Mouse (Mus musculus) left cerebral cortex, postnatal 14 days (tissue): ENCODE measurements around the gene Xrn1. TPM values are rescaled to one million over a fixed set of nuclear protein-coding genes. Genes with fewer than 3 reads are reported as not detected.
A peak's percentile ranks its signal among the peaks of the same experiment; 100 is the strongest.
"Not testable (repeated sequence)": the region's sequence is repeated elsewhere in the genome, so short reads cannot be mapped to it uniquely, and the experiment has no call there.

Experiments
- DNase-seq, 2 experiments: peaks; one replicate each; pipeline ENCODE4 v3.0.0; 2021 to 2022; ENCODE audit warnings: low spot score in 2 of 2, mixed read lengths in 1 of 2
- intact Hi-C: fragments of 180-260 bp; cut with DNase I; formaldehyde crosslinking; loops from one replicate; pipeline ENCODE4 v1.15.1; 2025
- long read RNA-seq, 2 experiments: library from polyadenylated mRNA; stranded (forward); transcript quantifications; one replicate each; pipeline ENCODE4 v2.0.0; 2021
- total RNA-seq, 2 experiments: library from RNA; stranded (reverse); gene quantifications; 2 replicates each; pipeline ENCODE4 v1.2.3; 2021

Gene Xrn1
- total RNA-seq: 10 to 100 TPM; 23.5 to 24.0 TPM
- long read RNA-seq, experiment 1, partial matches to known transcripts: 3 of 7 reads
- long read RNA-seq, experiment 1, other reads (novel, unspliced or antisense): 4 of 7 reads
- long read RNA-seq, experiment 2, partial matches to known transcripts: 1 of 3 reads
- long read RNA-seq, experiment 2, other reads (novel, unspliced or antisense): 2 of 3 reads

DNA sequence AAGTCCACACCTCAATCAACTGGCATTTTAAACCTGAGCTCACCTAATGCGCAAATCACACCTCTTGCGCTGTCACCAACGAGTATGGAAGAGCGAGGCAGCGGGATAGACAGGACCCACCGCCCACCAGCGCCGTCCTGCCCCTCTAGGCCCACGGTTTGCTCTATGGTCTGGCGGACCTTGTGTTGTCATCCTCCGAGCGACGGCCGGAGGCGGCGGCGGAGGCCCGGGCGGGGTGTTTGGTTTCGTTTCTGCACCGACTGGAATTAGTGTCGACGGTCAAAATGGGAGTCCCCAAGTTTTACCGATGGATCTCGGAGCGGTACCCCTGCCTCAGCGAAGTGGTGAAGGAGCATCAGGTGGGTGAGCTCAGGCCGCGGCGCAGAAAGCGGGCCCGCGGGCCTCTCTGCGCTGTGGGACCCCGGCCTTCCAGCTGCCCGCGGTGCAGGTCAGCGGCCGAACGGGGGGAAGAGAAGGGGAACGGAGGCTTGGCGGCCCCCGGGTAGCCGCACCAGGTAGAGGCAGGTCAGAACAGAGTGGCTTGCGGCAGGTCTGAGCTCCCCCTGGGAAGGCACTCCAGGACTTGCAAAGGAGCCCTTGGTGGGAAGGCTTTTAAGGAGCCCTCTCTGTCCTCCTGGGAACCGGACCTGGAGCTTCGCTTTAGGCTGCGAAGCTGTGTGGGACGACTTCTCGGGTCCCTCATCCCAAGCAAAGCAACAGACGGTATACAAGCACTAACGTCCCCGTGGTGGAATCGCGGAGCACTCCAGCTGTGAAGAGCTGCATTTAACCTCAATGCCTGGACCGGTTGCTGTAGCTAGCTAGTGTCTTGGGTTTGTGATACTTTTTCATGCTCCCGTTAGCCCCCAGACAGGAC is at the start of gene Xrn1:
Gene Xrn1 (plus strand): TSS at position 176 of the 877 bp plus-strand sequence.
- intact Hi-C loops: no loop called here

GRCm38 (mm10) chr9:95932855-95933254 is 21.7 kb upstream of the Xrn1 start:
- intact Hi-C loops: no loop called here
- no peak for DNase-seq

More for the DNA sequence above, at the start of gene Xrn1:
- peak; percentile 90 to 91 for DNase-seq

DNA sequence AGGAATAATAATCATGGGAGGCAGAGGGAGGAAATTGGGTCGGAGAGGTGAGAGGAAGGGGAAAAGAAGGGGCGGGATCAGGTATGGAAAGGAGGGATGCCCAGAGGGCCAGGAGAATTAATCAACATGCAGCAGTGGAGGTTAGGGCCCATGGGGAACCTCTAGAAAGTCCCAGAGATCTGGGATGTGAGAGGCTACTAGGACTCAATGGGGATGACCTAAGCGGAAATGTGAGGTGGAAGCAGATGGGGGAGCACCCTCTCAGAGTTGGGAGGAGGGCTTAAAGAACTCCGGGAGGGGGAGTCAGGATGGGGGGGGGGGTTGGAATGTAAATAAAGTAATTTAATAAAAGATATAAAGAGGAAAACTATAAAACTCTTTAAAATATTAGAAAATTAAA is 902 bp upstream of the Xrn1 start:
- intact Hi-C loops: no loop called here
- DNase-seq: no peak

GRCm38 (mm10) chr9:95954226-95954584 is 355 bp upstream of the Xrn1 start:
- no peak for DNase-seq
- intact Hi-C loops: no loop called here

DNA sequence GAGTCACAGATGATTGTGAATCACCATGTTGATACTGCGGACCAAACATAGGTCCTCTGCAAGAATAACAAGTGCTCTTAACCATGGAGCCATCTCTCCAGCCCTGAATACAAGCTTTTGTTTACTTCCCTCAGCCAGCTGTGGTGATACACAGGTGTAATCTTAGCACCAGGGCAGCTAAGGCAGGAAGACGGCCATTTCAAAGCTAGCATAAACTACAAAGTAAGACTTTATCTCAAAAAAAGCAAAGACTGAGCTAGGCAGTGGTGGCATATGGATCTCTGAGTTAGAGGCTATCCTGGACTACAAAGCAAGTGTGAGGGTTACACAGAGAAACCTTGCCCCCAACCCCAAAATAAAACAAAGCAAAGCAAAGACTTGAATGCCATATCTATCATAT is 3.1 kb downstream of the Xrn1 start:
- intact Hi-C loops: no loop called here
- DNase-seq: no peak

- no peak for DNase-seq
- intact Hi-C loops: no loop called here
Observed at GRCm38 (mm10) chr9:95958041-95958730, 3.6 kb downstream of the Xrn1 start.

DNA sequence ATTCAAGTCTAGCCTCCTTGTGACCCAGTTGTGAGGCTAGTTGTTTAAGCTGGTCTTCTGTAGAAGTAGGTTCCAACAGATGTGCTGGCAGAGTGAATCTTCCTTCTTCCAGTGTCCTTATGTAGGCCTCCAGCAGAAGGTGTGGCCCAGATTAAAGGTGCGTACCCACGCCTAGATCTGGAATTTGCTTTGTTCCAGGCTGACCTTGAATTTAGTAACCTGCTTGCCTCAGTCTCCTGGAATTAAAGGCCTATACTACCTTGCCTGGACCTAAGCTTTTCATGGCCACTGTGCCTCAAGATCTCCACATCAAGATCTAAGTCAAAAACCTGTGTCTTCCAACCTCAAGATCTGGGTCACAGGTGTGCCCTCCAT is 4.2 kb downstream of the Xrn1 start:
- intact Hi-C loops, DNase-seq: not testable (repeated sequence)

DNA sequence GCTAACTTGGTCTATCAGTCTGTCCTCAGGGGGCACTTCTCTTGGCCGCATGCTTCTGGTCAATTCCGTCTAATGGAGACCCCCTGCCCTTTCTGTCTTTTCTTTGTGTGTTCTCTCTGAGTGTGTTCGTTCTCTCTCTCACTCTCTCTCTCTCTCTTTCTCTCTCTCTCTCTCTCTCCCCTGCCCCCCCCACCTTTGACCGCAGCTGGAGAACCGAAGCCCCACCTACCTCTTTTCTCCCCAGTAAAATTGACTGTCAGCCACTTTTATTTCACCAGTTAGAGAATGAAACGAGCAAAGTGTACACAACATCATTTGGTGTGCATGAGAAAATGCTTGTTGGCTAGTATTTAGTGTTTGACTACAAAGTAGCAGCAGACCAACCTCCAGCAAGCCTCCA is 4.7 kb downstream of the Xrn1 start:
- intact Hi-C loops: no loop called here
- no peak for DNase-seq

DNA sequence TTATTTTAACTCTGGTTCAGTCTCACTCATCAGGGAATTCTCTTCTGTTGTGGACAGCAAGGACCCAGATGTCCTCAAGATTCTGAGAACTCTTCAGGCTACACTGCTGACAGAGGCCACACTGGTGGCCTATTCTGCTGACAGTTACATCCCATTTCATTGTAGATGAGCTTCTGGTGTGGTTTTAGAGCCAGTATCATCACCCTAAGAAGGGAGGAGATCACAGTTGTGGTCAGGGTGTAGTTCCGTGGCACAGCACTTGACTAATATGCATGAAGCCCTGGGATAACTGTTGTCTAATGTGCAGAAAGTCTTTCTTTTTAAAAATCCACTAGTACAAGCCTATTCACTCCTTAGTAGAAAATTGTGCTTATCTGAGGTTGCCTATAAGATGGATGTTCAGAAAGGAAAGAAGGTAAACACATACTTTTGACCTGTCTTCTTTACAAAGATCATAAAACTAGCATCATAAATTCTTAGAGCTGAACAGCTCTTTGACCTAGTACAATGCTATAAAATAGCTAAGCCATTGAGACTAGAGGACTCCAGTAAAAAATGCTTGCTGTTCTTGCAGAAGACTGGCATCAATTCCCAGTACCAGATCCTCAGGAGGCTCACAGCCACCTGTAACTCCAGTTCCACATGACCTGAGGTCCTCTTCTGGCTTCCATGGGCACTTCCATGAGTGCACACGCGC is 5.3 kb downstream of the Xrn1 start:
- DNase-seq: no peak
- intact Hi-C loops: no loop called here

DNA sequence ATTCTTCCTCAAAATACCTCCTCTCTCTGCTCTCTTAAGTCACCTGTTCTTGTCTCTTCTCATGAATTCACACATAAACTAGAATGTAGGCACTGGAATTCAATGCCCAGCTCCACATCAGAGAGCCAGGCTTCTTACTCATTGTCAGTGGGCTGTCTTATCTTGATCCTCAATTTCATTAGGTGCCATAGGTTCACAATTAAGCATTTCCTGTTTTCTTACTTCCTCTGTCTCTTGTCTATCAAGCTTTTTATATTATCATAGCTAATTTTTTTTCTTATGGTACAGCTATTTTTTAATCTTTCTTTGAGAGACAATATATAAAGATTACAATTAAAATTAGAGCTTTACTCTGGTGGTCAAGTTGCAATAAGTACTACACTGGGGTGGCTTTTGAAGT is 6.5 kb downstream of the Xrn1 start:
- DNase-seq: no peak
- intact Hi-C loops: no loop called here

DNA sequence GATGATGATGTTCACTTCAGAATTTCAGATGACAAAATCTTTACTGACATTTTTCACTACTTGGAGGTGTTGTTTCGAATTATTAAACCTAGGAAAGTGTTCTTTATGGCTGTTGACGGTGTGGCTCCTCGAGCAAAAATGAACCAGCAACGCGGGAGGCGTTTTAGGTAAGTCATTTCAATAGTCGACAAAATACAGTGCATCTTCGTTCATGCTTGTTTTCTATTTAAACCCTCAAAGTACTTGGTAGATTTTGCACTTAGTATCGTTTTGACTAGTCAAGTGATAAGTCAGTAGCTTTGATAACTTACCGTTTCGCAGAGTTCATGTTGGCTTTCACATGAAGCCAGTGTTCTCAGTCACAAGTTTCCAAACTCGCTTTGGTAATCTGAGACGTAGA is 9.5 kb downstream of the Xrn1 start:
- intact Hi-C loops: no loop called here
- no peak for DNase-seq

GRCm38 (mm10) chr9:95978279-95978678 is 23.7 kb downstream of the Xrn1 start:
- no peak for DNase-seq
- intact Hi-C loops: no loop called here

GRCm38 (mm10) chr9:95979896-95980295 is 25.3 kb downstream of the Xrn1 start:
- intact Hi-C loops: no loop called here
- no peak for DNase-seq

DNA sequence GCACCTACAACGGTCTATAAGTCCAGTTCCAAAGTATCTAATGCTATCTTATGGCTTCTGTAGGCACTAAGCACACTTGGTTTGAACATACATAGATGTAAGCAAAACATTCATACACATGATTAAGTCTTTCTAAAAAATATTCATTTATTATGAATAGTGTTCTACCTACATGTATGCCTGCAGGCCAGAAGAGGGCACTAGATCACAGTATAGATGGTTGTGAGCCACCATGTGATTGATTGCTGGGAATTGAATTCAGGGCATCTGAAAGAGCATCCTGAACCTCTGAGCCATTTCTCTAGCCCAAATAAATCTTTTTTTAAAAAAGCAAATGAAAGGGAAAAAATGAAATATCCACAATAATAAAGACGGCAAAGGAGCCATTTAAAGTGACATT is 37.7 kb downstream of the Xrn1 start:
- intact Hi-C loops: no loop called here
- no peak for DNase-seq

DNA sequence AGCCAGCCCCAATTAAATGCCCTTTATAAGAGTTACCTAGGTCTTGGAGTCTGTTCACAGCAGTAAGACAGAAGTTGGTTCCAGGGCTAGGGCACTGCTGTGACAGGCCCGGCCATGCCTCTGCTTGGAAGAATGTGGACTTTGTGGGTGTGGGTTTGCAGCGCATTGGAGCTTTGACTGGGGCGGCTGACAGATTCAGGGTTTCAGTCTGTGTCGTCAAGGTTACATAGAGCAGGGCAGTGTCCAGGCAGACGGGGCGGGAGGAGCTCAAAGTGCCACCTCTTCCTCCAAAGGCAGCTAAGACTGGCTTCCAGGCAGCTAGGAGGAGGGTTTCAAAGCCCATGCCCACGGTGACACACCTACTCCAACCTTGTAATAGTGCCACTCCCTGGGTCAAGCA is 49.9 kb downstream of the Xrn1 start:
- intact Hi-C loops: no loop called here
- DNase-seq: no peak

- no peak for DNase-seq
- intact Hi-C loops: loop anchor here (10.0 kb wide), 1 partner anchor 126 kb away; no protein-coding TSS in a partner anchor
Observed at GRCm38 (mm10) chr9:96010664-96011063, 56.1 kb downstream of the Xrn1 start.

DNA sequence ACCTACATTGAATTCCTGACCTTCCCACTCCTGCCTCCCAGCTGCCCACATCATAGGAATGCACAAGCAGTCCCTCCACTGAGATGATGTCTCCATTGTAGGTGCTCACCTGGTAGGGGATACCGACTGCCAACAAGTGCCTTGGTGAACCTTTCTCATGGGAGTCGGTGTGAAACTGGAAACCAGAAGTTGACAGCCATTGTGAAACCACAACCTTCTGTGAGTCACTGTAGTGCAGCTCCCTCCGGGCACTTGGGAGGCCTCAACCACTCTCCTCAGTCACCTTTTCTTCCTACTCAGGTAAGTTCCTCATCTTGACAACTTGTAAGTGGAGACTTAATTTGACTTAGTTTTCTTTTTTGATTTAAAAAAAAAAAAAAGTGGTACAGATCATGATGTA is 69.4 kb downstream of the Xrn1 start:
- DNase-seq: no peak
- intact Hi-C loops: no loop called here

- intact Hi-C loops: loop anchor here (5.0 kb wide), 1 partner anchor 41 kb away; no protein-coding TSS in a partner anchor
- DNase-seq: no peak
Observed at GRCm38 (mm10) chr9:96027913-96028312, 73.4 kb downstream of the Xrn1 start.

DNA sequence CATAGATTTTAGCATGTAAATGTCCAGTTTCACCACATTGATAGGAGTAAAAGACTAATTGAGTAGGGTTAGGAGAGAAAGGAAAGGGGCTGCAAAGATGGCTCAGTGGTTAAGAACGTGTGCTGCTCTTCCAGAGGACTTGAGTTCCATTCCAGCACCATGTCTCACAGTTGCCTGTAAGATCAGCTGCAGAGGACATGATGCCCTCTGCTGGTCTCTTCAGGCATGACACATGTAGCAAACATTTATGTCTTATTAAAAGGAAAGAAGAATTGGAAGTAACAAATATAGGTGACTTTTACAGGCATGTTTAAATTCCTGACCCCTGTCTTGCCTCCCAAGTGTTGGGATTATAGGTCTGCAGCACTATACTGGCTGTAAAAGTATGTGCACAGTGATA is 74.3 kb downstream of the Xrn1 start:
- peak; percentile 13 to 38 for DNase-seq
- intact Hi-C loops: loop anchor here (5.0 kb wide), 1 partner anchor 42 kb away; no protein-coding TSS in a partner anchor

DNA sequence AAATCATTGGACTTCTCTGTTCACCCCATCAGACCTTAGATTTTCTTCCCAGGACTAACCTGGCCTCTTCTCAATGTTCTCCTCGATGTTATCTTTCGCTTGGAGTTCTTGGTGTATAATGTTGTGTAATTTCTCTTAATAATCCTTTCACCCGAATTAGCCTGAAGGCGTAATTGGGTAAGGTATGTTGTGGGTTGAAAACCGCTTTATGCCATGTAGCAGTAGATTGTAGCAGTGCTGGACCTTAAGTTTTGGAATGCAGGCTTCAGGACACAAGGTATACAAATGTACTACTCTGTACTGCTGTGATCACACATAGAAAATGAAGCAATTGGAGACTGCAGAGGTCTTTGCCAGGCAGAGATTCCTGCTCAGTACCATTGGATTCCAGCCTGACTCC is 75.3 kb downstream of the Xrn1 start:
- DNase-seq: no peak
- intact Hi-C loops: loop anchor here (5.0 kb wide), 1 partner anchor 43 kb away; no protein-coding TSS in a partner anchor
